Mouse (Mus musculus) c-Kit-positive CD71-negative TER-119-negative erythroid progenitor cells, embryonic 14.5 days (primary cell): ENCODE results near the gene Tmco2.
"Not testable (repeated sequence)": the region's sequence is repeated elsewhere in the genome, so short reads cannot be mapped to it uniquely, and the experiment has no call there.

Source experiments
- DNase-seq: peaks from one replicate; pipeline ENCODE4 v3.0.0-alpha.2; 2013; ENCODE audit warnings: low read depth

Gene Tmco2

DNA sequence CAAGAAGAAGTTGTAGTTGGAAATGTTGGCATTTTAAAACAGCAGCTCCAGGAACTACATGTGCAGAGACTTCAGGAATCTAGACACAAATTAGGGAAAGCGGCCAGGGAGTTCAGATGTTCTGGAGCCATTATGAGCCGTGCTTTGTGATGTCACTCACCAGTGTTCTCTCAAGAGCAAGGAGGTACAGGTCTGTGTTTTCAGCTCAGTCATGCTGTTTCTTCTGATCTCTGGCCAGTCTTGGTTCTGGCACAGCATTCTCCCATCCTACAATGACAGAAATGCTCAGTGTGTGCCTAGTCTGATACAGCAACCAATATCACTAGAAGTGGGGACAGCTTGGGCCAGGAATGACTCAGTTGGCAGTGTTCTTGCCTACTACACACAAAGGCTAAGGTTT is at the start of gene Tmco2:
TSS of gene Tmco2 (minus strand) at position 101 of the 400 bp plus-strand sequence.
- DNase-seq = no peak

DNA sequence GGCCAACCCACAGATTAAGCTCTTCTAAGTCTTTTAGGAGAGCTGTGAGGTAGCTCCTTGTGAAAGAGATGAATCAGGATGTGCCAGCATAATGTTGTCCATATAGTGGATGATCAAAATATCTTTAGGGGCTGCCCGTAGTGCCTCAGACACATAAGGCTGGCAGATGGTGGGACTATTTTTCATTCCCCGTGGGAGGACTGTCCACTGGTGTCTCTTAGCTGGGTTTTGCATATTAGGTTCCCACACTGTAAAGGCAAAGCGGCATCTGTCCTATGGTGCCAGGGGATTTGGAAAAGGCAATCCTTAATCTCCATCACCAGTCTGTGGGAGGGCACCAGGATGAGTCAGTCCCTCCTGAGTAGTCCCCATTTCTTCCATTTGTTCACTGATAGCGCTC is 5.7 kb downstream of the Tmco2 start:
- no peak for DNase-seq

DNA sequence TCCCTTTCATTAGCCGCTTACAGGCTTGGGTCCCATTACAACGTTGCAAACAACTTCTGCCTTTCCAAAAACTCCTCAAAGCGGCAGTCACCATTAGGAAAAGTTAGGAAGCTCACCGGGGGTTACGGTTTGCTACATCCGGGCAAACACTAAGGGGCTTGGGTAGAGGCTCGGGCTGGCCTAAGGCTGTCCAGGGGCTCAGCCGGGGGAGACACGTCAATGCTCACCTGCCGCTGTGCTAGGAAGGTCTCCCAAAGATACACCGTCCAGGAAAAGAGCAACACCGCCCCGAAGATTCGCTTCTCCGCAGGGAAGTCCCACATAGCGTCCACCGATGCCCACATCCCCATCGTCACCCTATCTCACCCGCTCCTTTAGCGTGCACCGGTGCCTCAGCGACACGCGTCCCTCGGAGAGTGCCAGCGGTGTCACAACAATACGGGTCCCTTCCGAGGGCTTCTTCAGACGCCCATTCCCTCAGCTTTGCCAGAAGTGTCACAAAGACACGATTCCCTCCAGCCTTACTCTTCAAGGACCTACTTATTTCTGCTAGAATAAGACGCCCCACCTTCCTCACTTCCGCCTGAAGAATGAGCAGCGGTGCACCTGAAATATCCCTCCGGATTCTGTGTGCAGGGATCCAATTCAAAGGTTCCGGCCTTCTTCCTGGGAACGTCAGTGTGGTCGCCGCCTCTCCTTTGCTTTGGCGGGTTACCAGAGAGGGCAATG is 11.2 kb downstream of the Tmco2 start, which contains the start of gene Zmpste24:
TSS of gene Zmpste24 (minus strand) at position 592 of the 729 bp plus-strand sequence.
- peak; percentile 93 for DNase-seq

DNA sequence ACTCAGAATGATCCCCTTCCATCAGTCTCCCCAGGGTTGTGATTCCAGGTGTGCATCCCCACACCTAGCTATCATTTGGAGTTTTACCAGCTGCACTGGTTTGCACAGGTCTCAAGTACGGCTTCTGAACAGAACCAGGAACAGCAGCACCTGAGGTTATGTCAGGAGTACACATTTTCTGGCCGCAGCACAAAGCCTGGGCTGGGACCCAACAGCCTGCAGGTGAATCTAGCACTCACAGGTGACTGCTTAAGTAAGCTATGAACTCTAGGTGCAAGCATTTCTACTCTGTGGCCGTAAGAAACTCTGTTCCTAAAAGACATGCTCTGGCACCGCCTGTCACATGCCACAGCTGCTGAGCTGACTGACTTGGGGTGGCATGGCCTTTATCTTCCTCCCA is 18.8 kb downstream of the Tmco2 start:
- DNase-seq = no peak

DNA sequence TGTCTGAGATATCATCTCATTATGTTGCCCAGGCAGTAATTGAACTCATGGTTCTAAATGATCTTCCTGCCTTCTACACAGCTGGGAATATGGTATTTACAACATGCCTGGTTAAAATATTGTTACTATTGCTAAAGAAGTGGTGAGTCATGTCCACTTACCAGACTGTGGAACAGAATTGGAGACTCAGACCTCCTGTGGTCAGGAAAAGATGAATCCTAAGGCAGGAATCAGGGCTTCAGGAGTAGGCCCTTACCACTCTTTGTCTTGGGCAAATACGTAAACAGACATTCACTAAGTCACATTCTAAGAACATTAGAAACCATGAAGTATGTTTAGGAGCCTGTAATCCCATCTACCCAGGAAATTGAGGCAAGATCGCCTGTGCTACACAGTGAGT is 20.3 kb downstream of the Tmco2 start:
- DNase-seq = no peak

DNA sequence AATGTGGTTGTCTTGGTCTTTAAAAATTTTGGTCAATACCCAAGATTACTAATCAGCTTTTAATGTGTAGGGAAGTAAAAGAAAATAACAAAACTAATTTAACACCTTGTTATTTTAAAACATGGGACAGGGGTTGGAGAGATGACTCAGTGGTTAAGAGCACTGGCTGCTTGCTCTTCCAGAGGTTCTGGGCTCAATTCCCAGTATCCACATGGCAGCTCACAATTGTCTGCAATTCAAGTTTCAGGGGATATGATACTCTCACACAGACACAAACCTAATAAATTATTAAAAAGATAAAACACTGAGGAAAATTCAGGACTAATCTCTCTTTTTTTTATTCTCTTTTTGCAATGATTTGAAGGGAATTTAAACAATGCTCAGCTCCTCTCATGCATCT is 24.5 kb downstream of the Tmco2 start:
- DNase-seq = no peak

DNA sequence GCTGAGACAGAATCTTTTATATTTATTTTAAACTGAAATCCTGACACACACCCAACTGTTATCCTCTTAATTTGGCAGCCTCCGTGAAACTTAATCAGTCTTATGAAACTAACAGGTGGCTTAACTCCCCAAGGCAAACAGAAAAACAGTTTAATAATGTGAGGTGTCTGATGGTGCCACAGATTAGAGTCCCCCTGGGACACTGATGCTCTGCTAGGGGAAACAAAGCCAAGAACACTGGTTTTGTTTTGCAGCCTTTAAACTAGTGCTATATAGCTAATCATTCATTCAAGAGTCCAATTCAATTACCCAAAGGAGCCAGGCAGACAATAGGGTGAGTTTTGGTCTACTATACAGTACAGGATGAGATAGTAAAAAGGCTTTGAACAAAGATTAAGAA is 28.6 kb downstream of the Tmco2 start:
- no peak for DNase-seq

DNA sequence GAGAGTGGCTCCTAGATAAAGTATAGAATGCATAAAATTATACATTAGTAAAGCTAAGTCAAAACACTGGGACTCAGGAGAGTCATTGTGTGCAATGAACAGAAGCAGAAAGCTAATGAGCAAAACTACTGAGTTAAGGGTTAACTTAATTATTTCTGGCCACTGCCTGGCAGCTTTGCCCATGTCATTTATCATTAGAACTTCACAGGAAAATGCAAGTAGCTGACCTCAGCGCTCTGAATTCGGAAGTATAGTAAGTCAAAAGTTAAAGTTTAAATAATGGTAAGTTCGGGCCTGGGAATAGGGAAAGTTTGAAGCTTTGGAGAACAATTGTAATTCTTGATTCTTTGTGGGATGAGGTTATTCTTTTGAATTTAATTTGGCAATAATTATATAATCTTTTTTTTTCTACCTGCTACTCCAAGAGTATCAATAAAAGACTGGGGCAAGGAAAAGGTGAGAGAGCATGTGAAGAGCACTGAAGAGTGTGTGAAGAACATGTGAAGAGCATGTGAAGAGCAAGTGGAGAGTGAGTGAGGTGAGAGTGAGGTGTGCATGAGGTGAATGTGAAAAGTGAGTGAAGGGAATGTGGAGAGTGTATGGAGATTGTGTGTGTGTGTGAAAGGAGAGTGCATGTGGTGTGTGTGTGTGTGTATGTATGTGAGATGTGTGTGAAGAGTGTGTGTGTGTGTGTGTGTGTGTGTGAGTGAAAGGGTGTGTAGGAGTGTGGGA is 30.9 kb downstream of the Tmco2 start:
- no peak for DNase-seq

DNA sequence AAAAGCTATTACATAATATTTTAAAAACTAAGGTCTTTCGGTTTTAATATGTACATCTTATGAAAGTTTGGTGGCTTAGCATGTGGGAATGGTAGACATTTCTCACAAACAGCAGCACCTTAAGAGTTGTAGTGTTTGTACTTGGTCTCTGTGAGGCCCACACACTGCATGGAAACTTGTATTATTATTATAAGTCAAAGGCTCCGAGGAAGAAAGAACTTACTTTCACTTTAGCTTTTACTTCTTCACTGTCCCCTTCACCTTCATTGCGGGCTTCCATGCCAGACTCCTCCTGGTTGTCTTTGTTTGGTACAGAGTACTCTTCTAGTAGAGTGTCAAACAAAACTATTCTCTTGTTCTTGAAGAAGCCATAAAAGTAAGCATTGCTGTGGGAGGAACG is 34.8 kb downstream of the Tmco2 start:
- no peak for DNase-seq

DNA sequence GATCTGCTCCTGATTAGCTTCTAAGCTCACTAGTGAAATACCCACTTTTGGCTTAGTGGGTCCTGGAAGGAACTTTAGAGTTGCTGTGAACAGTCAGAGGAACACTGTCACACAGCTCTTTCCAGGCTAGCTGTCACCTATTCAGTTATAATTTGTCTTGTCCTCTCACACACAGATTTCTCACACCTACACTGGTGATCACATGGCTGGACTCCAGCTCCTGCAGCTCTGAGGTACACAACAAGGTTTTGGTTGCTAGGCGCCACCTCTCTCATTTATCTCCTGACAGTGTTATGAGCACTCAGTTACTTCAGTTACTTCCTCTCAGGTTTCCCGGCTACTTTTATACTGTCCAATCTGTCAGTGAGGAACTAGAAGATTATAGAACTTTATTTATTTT is 43.7 kb downstream of the Tmco2 start:
- no peak for DNase-seq

DNA sequence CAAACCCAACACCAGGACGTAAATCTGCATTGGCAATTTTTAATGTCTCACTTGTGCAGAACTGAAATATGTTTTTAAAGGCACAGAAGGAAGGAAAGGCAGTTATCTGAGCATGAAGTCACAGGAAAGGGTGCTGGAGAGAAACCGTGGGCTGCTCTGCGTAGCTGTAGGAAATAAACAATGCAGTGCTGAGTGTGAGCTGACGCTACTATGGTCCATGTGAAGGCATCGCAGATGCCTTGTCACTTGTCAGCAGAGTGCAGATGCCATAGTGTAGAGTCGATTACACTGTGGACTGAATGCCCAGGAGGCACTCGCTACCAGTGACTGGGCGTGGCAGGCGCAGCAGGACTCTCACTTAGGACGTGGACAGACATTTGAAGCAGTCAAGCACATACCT is 49.8 kb downstream of the Tmco2 start:
- not testable (repeated sequence) for DNase-seq

DNA sequence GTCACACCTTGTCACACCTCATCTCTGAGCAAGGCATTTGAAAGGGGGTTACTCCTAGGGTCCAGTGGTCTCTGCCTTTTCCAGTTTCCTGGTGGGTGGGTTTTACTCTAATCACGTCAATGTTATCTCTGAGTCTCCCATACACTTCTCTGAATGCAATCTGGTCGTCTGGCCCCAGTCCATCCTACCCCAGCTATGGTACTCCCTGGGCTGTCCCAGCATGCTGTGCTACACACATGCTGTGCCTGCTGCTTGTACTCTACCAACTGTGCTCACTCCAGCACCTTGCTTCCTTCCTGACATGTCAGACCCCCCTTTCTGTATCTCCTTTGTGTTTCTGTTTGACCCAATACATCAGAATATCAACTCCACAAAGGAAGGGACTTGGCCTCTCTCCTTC is 52.0 kb downstream of the Tmco2 start:
- DNase-seq = no peak

DNA sequence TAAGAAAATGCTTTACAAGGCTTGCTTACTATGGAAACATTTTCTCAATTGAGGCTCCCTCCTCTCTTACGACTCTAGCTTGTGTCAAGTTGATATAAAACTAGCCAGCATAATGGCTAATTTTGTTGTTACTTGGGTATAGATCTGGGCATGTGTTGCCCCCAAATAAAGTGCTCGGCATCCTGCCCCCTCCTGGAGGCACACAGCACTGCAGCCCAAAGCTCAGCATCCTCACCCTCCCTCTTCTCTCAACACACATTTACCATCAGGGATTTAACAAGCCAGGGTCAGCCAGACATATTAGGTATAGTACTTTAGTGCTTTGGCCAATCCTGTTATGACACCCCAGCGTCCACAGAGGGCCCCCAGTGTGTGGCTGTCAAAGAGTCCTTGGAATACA is 52.7 kb downstream of the Tmco2 start:
- DNase-seq = no peak
